Mouse (Mus musculus) spleen, adult 2 months (tissue): ENCODE results near the gene Anks3.

Experiments
- CTCF ChIP-seq: fragments of 200-500 bp; IDR thresholded peaks from 2 replicates; pipeline ENCODE4 v1.5.1; 2011; ENCODE audit warnings: mild to moderate bottlenecking, inconsistent platforms; ENCODE audit not compliant: insufficient read depth, insufficient read length, insufficient replicate concordance; ENCODE audit errors: extremely low read depth
- POLR2A ChIP-seq: fragments of 200-500 bp; IDR thresholded peaks from 2 replicates; pipeline ENCODE4 v1.6.1; 2011; ENCODE audit warnings: low read depth, low read length, inconsistent platforms

- TF ChIP-seq CTCF (no peak), POLR2A (no peak)
These were observed 46.4 kb upstream of the Anks3 start for GRCm38 (mm10) chr16:5010371-5010935.
